Mouse (Mus musculus) testis, adult 2 months (tissue): ENCODE results near the gene Tpm1.

ENCODE experiments used
- CTCF ChIP-seq: fragments of 200-500 bp; IDR thresholded peaks from 2 replicates; pipeline ENCODE4 v1.5.1; 2012; ENCODE audit warnings: low read depth, mild to moderate bottlenecking, inconsistent platforms, low read length, moderate library complexity; ENCODE audit not compliant: control insufficient read depth, insufficient read depth, insufficient replicate concordance
- POLR2A ChIP-seq: fragments of 200-500 bp; IDR thresholded peaks from 2 replicates; pipeline ENCODE4 v1.6.1; 2012; ENCODE audit warnings: low read depth, mild to moderate bottlenecking, inconsistent platforms, low read length, moderate library complexity; ENCODE audit not compliant: control insufficient read depth

DNA sequence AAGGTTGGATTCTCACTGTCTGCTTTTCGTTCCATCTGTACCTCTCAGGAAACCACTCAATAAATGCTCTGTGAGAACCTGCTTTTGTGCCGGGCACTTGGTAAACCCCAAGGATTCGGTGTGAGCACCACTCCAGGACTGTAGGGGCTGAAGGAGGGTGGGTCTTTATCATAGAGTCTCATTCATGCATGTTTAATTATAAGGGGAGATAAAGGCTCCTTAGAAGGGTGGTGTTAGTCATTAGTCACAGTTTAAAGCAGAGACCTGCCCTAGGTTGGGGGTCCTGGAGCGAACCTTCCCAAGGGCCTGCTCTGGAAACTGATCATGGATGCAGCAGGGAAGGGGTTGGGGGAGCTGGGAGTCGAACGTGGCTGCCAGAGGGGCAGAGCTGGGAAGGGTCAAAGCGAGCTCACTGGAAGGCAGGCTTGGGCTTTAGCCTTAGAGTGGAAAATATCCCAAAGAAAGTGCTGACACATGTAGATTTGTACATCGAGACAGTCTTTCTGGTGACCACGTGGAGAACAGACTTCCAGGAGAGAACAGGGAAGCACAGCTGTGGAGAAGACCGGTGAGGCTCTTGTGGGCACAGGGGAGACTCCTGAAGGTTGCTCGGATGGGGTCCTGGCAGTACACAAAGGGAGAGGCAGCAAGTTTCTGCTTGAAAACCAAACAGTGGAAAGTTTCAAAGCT is 60.9 kb downstream of the Tpm1 start:
- TF ChIP-seq POLR2A (no peak), CTCF (no peak)
